Mouse (Mus musculus): Measurements from ENCODE around the gene Hoxa3. TPM values are rescaled to one million over a fixed set of nuclear protein-coding genes. Genes with fewer than 3 reads are reported as not detected.

The Hoxa3 gene
- polyA plus RNA-seq, 1 experiment from 2014 or later = 5.6 TPM

GRCm38 (mm10) chr6:52157466-52158275 is 55.5 kb downstream of the Hoxa3 start:
- peaks cover 45% of the 10 kb centered on the region for H3K27me3 ChIP-seq (ENCODE audit: control insufficient read depth, insufficient read depth, low read length)
- peak overlapping the region; percentile 97 for H3K4me2 ChIP-seq (ENCODE audit: low read depth, severe bottlenecking)
- peak overlapping the region; percentile 73 for H3K4me3 ChIP-seq (ENCODE audit: low read depth, low read length)
- H3K36me3 ChIP-seq (ENCODE audit: control insufficient read depth, insufficient read depth, low read length) = no peaks in the 10 kb centered on the region
- DNase-seq (ENCODE audit: low spot score) (no peak), ATAC-seq (ENCODE audit: insufficient number of reproducible peaks, low FRiP score, low TSS enrichment, low read depth) (peak; percentile 37)
- no peaks in the 10 kb centered on the region for H3K9me3 ChIP-seq (ENCODE audit: control insufficient read depth, low read length)
- H3K9ac ChIP-seq (ENCODE audit: low read length) = no peak overlapping the region
- peaks cover 28% of the 10 kb centered on the region for H3K4me1 ChIP-seq (ENCODE audit: control insufficient read depth, insufficient read depth, low read length)
- WGBS = under 1% methylated on average over 32 of the region's 32 CpGs
- H3K27ac ChIP-seq (replicated peaks; ENCODE audit: low read depth, low read length) = no peak overlapping the region

GRCm38 (mm10) chr6:52156551-52157200 is 56.5 kb downstream of the Hoxa3 start:
- no peak for ATAC-seq (ENCODE audit: insufficient number of reproducible peaks, low FRiP score, low TSS enrichment, low read depth)
- Histone ChIP-seq H3K36me3 (ENCODE audit: control insufficient read depth, insufficient read depth, low read length) (no peaks in the 10 kb centered on the region), H3K9me3 (ENCODE audit: control insufficient read depth, low read length) (no peaks in the 10 kb centered on the region), H3K27me3 (ENCODE audit: control insufficient read depth, insufficient read depth, low read length) (peaks cover 52% of the 10 kb centered on the region), H3K4me2 (ENCODE audit: low read depth, severe bottlenecking) (peak overlapping the region; percentile 8; the same call in 1 of the 2 replicates), H3K27ac (replicated peaks; ENCODE audit: low read depth, low read length) (no peak overlapping the region), H3K4me3 (ENCODE audit: low read depth, low read length) (no peak overlapping the region), H3K4me1 (ENCODE audit: control insufficient read depth, insufficient read depth, low read length) (peaks cover 28% of the 10 kb centered on the region), H3K9ac (ENCODE audit: low read length) (no peak overlapping the region)
- peak; percentile 44 for DNase-seq (ENCODE audit: low spot score)
- 2% methylated on average over 20 of the region's 20 CpGs for WGBS

GRCm38 (mm10) chr6:52155471-52155870 is 57.7 kb downstream of the Hoxa3 start:
- H3K36me3 ChIP-seq (ENCODE audit: control insufficient read depth, insufficient read depth, low read length) = no peaks in the 10 kb centered on the region
- DNase-seq (ENCODE audit: low spot score) (peak; percentile 20), ATAC-seq (ENCODE audit: insufficient number of reproducible peaks, low FRiP score, low TSS enrichment, low read depth) (no peak)
- H3K9ac ChIP-seq (ENCODE audit: low read length) = no peak overlapping the region
- H3K4me3 ChIP-seq (ENCODE audit: low read depth, low read length) = no peak overlapping the region
- H3K4me1 ChIP-seq (ENCODE audit: control insufficient read depth, insufficient read depth, low read length) = peaks cover 21% of the 10 kb centered on the region
- no peak overlapping the region for H3K27ac ChIP-seq (replicated peaks; ENCODE audit: low read depth, low read length)
- 58% methylated on average over 3 of the region's 3 CpGs for WGBS
- no peaks in the 10 kb centered on the region for H3K9me3 ChIP-seq (ENCODE audit: control insufficient read depth, low read length)
- no peak overlapping the region for H3K4me2 ChIP-seq (ENCODE audit: low read depth, severe bottlenecking)
- peaks cover 52% of the 10 kb centered on the region for H3K27me3 ChIP-seq (ENCODE audit: control insufficient read depth, insufficient read depth, low read length)

GRCm38 (mm10) chr6:52154044-52154443 is 59.1 kb downstream of the Hoxa3 start:
- ATAC-seq (ENCODE audit: insufficient number of reproducible peaks, low FRiP score, low TSS enrichment, low read depth) (no peak), DNase-seq (ENCODE audit: low spot score) (peak; percentile 21)
- Histone ChIP-seq H3K9me3 (ENCODE audit: control insufficient read depth, low read length) (no peaks in the 10 kb centered on the region), H3K36me3 (ENCODE audit: control insufficient read depth, insufficient read depth, low read length) (no peaks in the 10 kb centered on the region), H3K4me1 (ENCODE audit: control insufficient read depth, insufficient read depth, low read length) (peaks cover 7% of the 10 kb centered on the region), H3K27ac (replicated peaks; ENCODE audit: low read depth, low read length) (no peak overlapping the region), H3K4me3 (ENCODE audit: low read depth, low read length) (no peak overlapping the region), H3K9ac (ENCODE audit: low read length) (no peak overlapping the region), H3K4me2 (ENCODE audit: low read depth, severe bottlenecking) (no peak overlapping the region), H3K27me3 (ENCODE audit: control insufficient read depth, insufficient read depth, low read length) (peaks cover 55% of the 10 kb centered on the region)
- WGBS = 13% methylated on average over 5 of the region's 5 CpGs

- WGBS = 2% methylated on average over 6 of the region's 6 CpGs
These were observed 59.9 kb downstream of the Hoxa3 start for GRCm38 (mm10) chr6:52153270-52153669.

GRCm38 (mm10) chr6:52152226-52153193 is 60.6 kb downstream of the Hoxa3 start:
- no peak for ATAC-seq (ENCODE audit: insufficient number of reproducible peaks, low FRiP score, low TSS enrichment, low read depth)
- no peak overlapping the region for H3K4me2 ChIP-seq (ENCODE audit: low read depth, severe bottlenecking)
- peak; percentile 29 for DNase-seq (ENCODE audit: low spot score)
- 10% methylated on average over 16 of the region's 16 CpGs for WGBS
- no peaks in the 10 kb centered on the region for H3K9me3 ChIP-seq (ENCODE audit: control insufficient read depth, low read length)
- no peak overlapping the region for H3K9ac ChIP-seq (ENCODE audit: low read length)
- H3K4me3 ChIP-seq (ENCODE audit: low read depth, low read length) = no peak overlapping the region
- H3K27ac ChIP-seq (replicated peaks; ENCODE audit: low read depth, low read length) = no peak overlapping the region
- no peaks in the 10 kb centered on the region for H3K36me3 ChIP-seq (ENCODE audit: control insufficient read depth, insufficient read depth, low read length)
- 0 out of 2 replicates have a peak, but pooled peaks cover 1% of the 10 kb centered on the region for H3K4me1 ChIP-seq (ENCODE audit: control insufficient read depth, insufficient read depth, low read length)
- peaks cover 48% of the 10 kb centered on the region for H3K27me3 ChIP-seq (ENCODE audit: control insufficient read depth, insufficient read depth, low read length)

More at GRCm38 (mm10) chr6:52153270-52153669, 59.9 kb downstream of the Hoxa3 start:
- Histone ChIP-seq H3K4me1 (ENCODE audit: control insufficient read depth, insufficient read depth, low read length) (0 out of 2 replicates have a peak, but pooled peaks cover 2% of the 10 kb centered on the region), H3K4me2 (ENCODE audit: low read depth, severe bottlenecking) (no peak overlapping the region), H3K9ac (ENCODE audit: low read length) (no peak overlapping the region), H3K27ac (replicated peaks; ENCODE audit: low read depth, low read length) (no peak overlapping the region), H3K9me3 (ENCODE audit: control insufficient read depth, low read length) (no peaks in the 10 kb centered on the region), H3K36me3 (ENCODE audit: control insufficient read depth, insufficient read depth, low read length) (no peaks in the 10 kb centered on the region), H3K27me3 (ENCODE audit: control insufficient read depth, insufficient read depth, low read length) (peaks cover 55% of the 10 kb centered on the region), H3K4me3 (ENCODE audit: low read depth, low read length) (no peak overlapping the region)
- DNase-seq (ENCODE audit: low spot score) (no peak), ATAC-seq (ENCODE audit: insufficient number of reproducible peaks, low FRiP score, low TSS enrichment, low read depth) (no peak)

- H3K27me3 ChIP-seq (ENCODE audit: control insufficient read depth, insufficient read depth, low read length) = peaks cover 39% of the 10 kb centered on the region
- no peaks in the 10 kb centered on the region for H3K9me3 ChIP-seq (ENCODE audit: control insufficient read depth, low read length)
- no peak overlapping the region for H3K27ac ChIP-seq (replicated peaks; ENCODE audit: low read depth, low read length)
- H3K36me3 ChIP-seq (ENCODE audit: control insufficient read depth, insufficient read depth, low read length) = no peaks in the 10 kb centered on the region
- H3K9ac ChIP-seq (ENCODE audit: low read length) = no peak overlapping the region
- no peak for ATAC-seq (ENCODE audit: insufficient number of reproducible peaks, low FRiP score, low TSS enrichment, low read depth)
- H3K4me1 ChIP-seq (ENCODE audit: control insufficient read depth, insufficient read depth, low read length) = no peaks in the 10 kb centered on the region
- H3K4me2 ChIP-seq (ENCODE audit: low read depth, severe bottlenecking) = no peak overlapping the region
- peak; percentile 28 for DNase-seq (ENCODE audit: low spot score)
- 15% methylated on average over 4 of the region's 4 CpGs for WGBS
- no peak overlapping the region for H3K4me3 ChIP-seq (ENCODE audit: low read depth, low read length)
These were observed 61.6 kb downstream of the Hoxa3 start for GRCm38 (mm10) chr6:52151571-52151970.
